10 mouse cellular contexts compared by ENCODE assay signal in genomic region chr11:63164756-63165484, GRCm38 (mm10). TPM values are rescaled to one million over a fixed set of nuclear protein-coding genes. Genes with fewer than 3 reads are reported as not detected.
A peak's percentile ranks its signal among the peaks of the same experiment; 100 is the strongest.
DNase-seq lines count a peak whose midpoint lies in the region; ATAC-seq and TF ChIP-seq lines count a peak whose summit lies in the region.
"Had no signal": no experiment of that assay in that cellular context is flagged by ENCODE, and none has a peak within 500 bp of the region (broad histone marks: within the 10 kb centered on the region; RNA-seq: fewer than 3 reads in every experiment).

No protein-coding gene starts in this region.

- no peak overlapping the region for H3K4me2 ChIP-seq in embryonic facial prominence, embryonic 11.5 days (ENCODE audit: low read depth, low read length)
- H3K4me2 ChIP-seq: embryonic facial prominence, embryonic 15.5 days; midbrain, embryonic 12.5 days had no signal

- no peaks in the 10 kb centered on the region for H3K36me3 ChIP-seq in embryonic facial prominence, embryonic 11.5 days (replicated peaks; ENCODE audit: control insufficient read depth, insufficient read depth, low read depth, low read length)
- H3K36me3 ChIP-seq in embryonic facial prominence, embryonic 10.5 days (replicated peaks), result no peaks in the 10 kb centered on the region
- H3K36me3 ChIP-seq in ES-Bruce4 (ENCODE audit: control insufficient read depth, insufficient read depth, low read length, poor library complexity, severe bottlenecking), result no peaks in the 10 kb centered on the region
- H3K36me3 ChIP-seq: midbrain, embryonic 12.5 days had no signal

- TF ChIP-seq EP300 in ES-Bruce4 (IDR thresholded peaks at IDR 0.05; ENCODE audit: insufficient read depth, low read depth, low read length), result no peak

- DNase-seq in embryonic facial prominence, embryonic 11.5 days (ENCODE audit: low spot score), result peak; percentile 50
- DNase-seq in embryonic facial prominence, embryonic 10.5 days (ENCODE audit: low spot score), result no peak
- DNase-seq in left cerebral cortex, postnatal 4 days, result peak; percentile 23
- DNase-seq in left cerebral cortex, postnatal 25 days (ENCODE audit: low spot score in 2 of 2), result no peak
- DNase-seq in heart, postnatal 4 days, result peak; percentile 35
- no peak for DNase-seq in yolk sac, embryonic 10.5 days (ENCODE audit: low spot score)
- DNase-seq in layer of hippocampus, adult 9-11 months, result no peak

- intact Hi-C loops in left cerebral cortex, postnatal 4 days (cut with DNase I), result no loop called here
- intact Hi-C loops in left cerebral cortex, postnatal 25 days (cut with DNase I), result no loop called here

- no peaks in the 10 kb centered on the region for H3K9me3 ChIP-seq in embryonic facial prominence, embryonic 11.5 days (replicated peaks; ENCODE audit: control insufficient read depth, low read length)
- H3K9me3 ChIP-seq in embryonic facial prominence, embryonic 10.5 days, result no peaks in the 10 kb centered on the region
- no peaks in the 10 kb centered on the region for H3K9me3 ChIP-seq in ES-Bruce4 (replicated peaks; ENCODE audit: control insufficient read depth, insufficient read depth, low read length, poor library complexity, severe bottlenecking)
- H3K9me3 ChIP-seq: embryonic facial prominence, embryonic 15.5 days; midbrain, embryonic 12.5 days had no signal

- peak; percentile 24 for TF ChIP-seq CTCF in ES-Bruce4 (IDR thresholded peaks at IDR 0.05; ENCODE audit: low read depth, low read length)

- no peak overlapping the region for H3K4me3 ChIP-seq in embryonic facial prominence, embryonic 11.5 days (ENCODE audit: low read depth, low read length)
- H3K4me3 ChIP-seq in embryonic facial prominence, embryonic 10.5 days, result no peak overlapping the region
- no peak overlapping the region for H3K4me3 ChIP-seq in ES-Bruce4 (ENCODE audit: low read depth, low read length)
- H3K4me3 ChIP-seq: embryonic facial prominence, embryonic 15.5 days; midbrain, embryonic 12.5 days had no signal

- ATAC-seq in embryonic facial prominence, embryonic 11.5 days (replicated peaks; ENCODE audit: insufficient number of reproducible peaks, low FRiP score, low TSS enrichment, low read depth), result no peak

- H3K27me3 ChIP-seq in embryonic facial prominence, embryonic 11.5 days (ENCODE audit: control insufficient read depth, insufficient read depth, low read length), result no peaks in the 10 kb centered on the region
- no peaks in the 10 kb centered on the region for H3K27me3 ChIP-seq in embryonic facial prominence, embryonic 10.5 days (replicated peaks; ENCODE audit: low read depth, poor library complexity, severe bottlenecking)
- no peaks in the 10 kb centered on the region for H3K27me3 ChIP-seq in ES-Bruce4 (ENCODE audit: control insufficient read depth, insufficient read depth, low read length, poor library complexity, severe bottlenecking)
- H3K27me3 ChIP-seq: embryonic facial prominence, embryonic 15.5 days; midbrain, embryonic 12.5 days had no signal

- H3K4me1 ChIP-seq in embryonic facial prominence, embryonic 11.5 days (ENCODE audit: control insufficient read depth, insufficient read depth, low read length), result no peaks in the 10 kb centered on the region
- peaks cover 8% of the 10 kb centered on the region for H3K4me1 ChIP-seq in embryonic facial prominence, embryonic 10.5 days
- no peaks in the 10 kb centered on the region for H3K4me1 ChIP-seq in ES-Bruce4 (ENCODE audit: control insufficient read depth, insufficient read depth, low read length)
- H3K4me1 ChIP-seq: midbrain, embryonic 12.5 days had no signal

- H3K9ac ChIP-seq in embryonic facial prominence, embryonic 11.5 days (replicated peaks; ENCODE audit: low read length), result no peak overlapping the region
- no peak overlapping the region for H3K9ac ChIP-seq in ES-Bruce4 (ENCODE audit: low read depth, poor library complexity, severe bottlenecking)
- H3K9ac ChIP-seq: embryonic facial prominence, embryonic 15.5 days; midbrain, embryonic 12.5 days had no signal

- H3K27ac ChIP-seq in embryonic facial prominence, embryonic 11.5 days (replicated peaks; ENCODE audit: low read depth, low read length), result no peak overlapping the region
- no peak overlapping the region for H3K27ac ChIP-seq in embryonic facial prominence, embryonic 10.5 days (replicated peaks)
- H3K27ac ChIP-seq in ES-Bruce4 (ENCODE audit: insufficient read depth, low read length), result no peak overlapping the region
- H3K27ac ChIP-seq: embryonic facial prominence, embryonic 15.5 days; midbrain, embryonic 12.5 days had no signal

- TF ChIP-seq POLR2A in ES-Bruce4 (IDR thresholded peaks at IDR 0.05; ENCODE audit: insufficient read depth, low read length), result no peak

- WGBS in embryonic facial prominence, embryonic 11.5 days, result 49% methylated on average over 7 of the region's 7 CpGs
- WGBS in embryonic facial prominence, embryonic 10.5 days, result 48% methylated on average over 7 of the region's 7 CpGs

RNA-seq across cellular contexts. Expression of gene Pmp22, which starts 36.1 kb away (rescaled TPM):
- 48.2 and 49.8 TPM in 2 replicates for polyA plus RNA-seq in embryonic facial prominence, embryonic 11.5 days (2014; fragmentation: Nextera tagmentation; extraction: Ambion mirVana)
- polyA plus RNA-seq in embryonic facial prominence, embryonic 10.5 days (2016; fragmentation: Nextera tagmentation; extraction: Ambion mirVana), result 30.0 and 33.5 TPM in 2 replicates
- total RNA-seq in left cerebral cortex, postnatal 4 days (2021), result 10 to 100 TPM; 16.9 to 17.2 TPM
- total RNA-seq in left cerebral cortex, postnatal 25 days (2021), result 10 to 100 TPM; 26.4 to 34.5 TPM
- 55.0 and 57.8 TPM in 2 replicates for polyA plus RNA-seq in ES-Bruce4 (2011; ENCODE audit: insufficient read depth, insufficient read length, low read depth, missing spikeins)
- total RNA-seq in heart, postnatal 4 days (2021), result 10 to 100 TPM; 90.1 to 91.4 TPM

Comparison
In these comparisons a context has a peak if more than half of its experiments do, and no peak if none do; other contexts are left out.
1. DNase-seq: peak in embryonic facial prominence, embryonic 11.5 days (single experiment), left cerebral cortex, postnatal 4 days (single experiment) and heart, postnatal 4 days (single experiment); none in embryonic facial prominence, embryonic 10.5 days (single experiment), left cerebral cortex, postnatal 25 days (0 of 2), yolk sac, embryonic 10.5 days (single experiment) and layer of hippocampus, adult 9-11 months (single experiment).